Mouse (Mus musculus): Measurements from ENCODE around the gene Arhgap15. TPM values are rescaled to one million over a fixed set of nuclear protein-coding genes. Genes with fewer than 3 reads are reported as not detected.

Gene Arhgap15
- polyA plus RNA-seq, 2 experiments: 2.5 to 5.6 TPM

DNA sequence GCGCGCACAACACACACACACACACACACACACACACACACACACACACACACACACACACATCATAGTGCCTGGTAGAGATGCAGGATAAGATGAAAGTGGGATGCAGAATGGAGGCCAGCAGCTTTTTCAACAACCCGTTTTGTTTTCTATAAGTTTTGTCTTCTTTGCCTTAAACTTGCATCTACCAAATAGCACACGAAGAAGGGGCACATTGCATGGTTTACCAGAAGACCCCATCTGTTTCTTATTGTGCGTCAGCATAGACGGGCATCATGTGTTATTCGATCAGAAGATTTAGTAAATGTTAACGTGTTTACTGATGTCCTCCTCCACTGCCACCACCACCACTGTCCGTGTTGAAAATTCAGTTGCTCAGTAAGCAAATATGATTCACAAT is 311.7 kb downstream of the Arhgap15 start:
- WGBS (ENCODE audit: insufficient replicate concordance): 78% methylated on average over 9 of the region's 9 CpGs
- H3K9me3 ChIP-seq (ENCODE audit: control insufficient read depth, low read length): no peaks in the 10 kb centered on the region
- ATAC-seq (ENCODE audit: insufficient read depth): no peak

DNA sequence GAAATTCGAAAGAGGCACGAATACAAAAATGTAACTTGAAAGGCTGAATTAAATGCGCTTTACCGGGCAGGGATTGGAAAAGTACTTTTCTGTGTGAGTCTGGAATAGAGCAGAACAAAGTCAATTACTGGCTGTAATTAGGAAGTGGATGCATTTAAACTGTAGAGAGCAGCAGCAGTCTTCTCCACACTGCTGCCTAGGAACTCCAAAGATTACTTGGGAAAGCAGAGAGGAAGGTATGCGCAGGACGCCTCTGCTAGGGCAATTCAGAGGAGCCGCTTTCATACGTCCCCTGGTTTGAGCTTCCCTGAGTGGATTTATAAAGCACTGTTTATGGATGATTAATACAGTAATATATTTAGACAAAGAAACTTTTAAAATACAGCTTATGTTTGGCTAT is 312.1 kb downstream of the Arhgap15 start:
- H3K4me2 ChIP-seq (ENCODE audit: low read depth): no peak overlapping the region
- no peak for TF ChIP-seq EP300 (IDR thresholded peaks at IDR 0.05; ENCODE audit: low read depth)
- WGBS (ENCODE audit: insufficient replicate concordance): 81% methylated on average over 8 of the region's 8 CpGs
- H3K27ac ChIP-seq: no peak overlapping the region
- H3K4me1 ChIP-seq (replicated peaks; ENCODE audit: control insufficient read depth in 2 of 2, insufficient read depth in 2 of 2, low read length in 1 of 2): no peaks in the 10 kb centered on the region
- DNase-seq (ENCODE audit: low read depth in 3 of 3, low spot score in 3 of 3) (no peak), ATAC-seq (ENCODE audit: insufficient read depth) (no peak)
- H3K9me3 ChIP-seq (ENCODE audit: control insufficient read depth, low read length): no peaks in the 10 kb centered on the region
- H3K4me3 ChIP-seq (ENCODE audit: insufficient read depth in 1 of 2, low read depth in 2 of 2, low read length in 2 of 2): no peak overlapping the region
- H3K36me3 ChIP-seq (replicated peaks; ENCODE audit: control insufficient read depth, insufficient read depth, low read depth): no peaks in the 10 kb centered on the region
- H3K27me3 ChIP-seq (ENCODE audit: control insufficient read depth, insufficient read depth, low read length): no peaks in the 10 kb centered on the region
- no peak overlapping the region for H3K9ac ChIP-seq (replicated peaks)

More for the DNA sequence above, 311.7 kb downstream of the Arhgap15 start:
- Histone ChIP-seq H3K4me3 (ENCODE audit: insufficient read depth in 1 of 2, low read depth in 2 of 2, low read length in 2 of 2) (no peak overlapping the region), H3K27me3 (ENCODE audit: control insufficient read depth, insufficient read depth, low read length) (no peaks in the 10 kb centered on the region), H3K36me3 (replicated peaks; ENCODE audit: control insufficient read depth, insufficient read depth, low read depth) (no peaks in the 10 kb centered on the region), H3K9ac (replicated peaks) (no peak overlapping the region), H3K27ac (no peak overlapping the region), H3K4me2 (ENCODE audit: low read depth) (no peak overlapping the region), H3K4me1 (replicated peaks; ENCODE audit: control insufficient read depth in 2 of 2, insufficient read depth in 2 of 2, low read length in 1 of 2) (no peaks in the 10 kb centered on the region)
- TF ChIP-seq CTCF (IDR thresholded peaks at IDR 0.05; ENCODE audit: low read depth) (no peak), EP300 (IDR thresholded peaks at IDR 0.05; ENCODE audit: low read depth) (no peak)
- no peak for DNase-seq (ENCODE audit: low read depth in 3 of 3, low spot score in 3 of 3)

DNA sequence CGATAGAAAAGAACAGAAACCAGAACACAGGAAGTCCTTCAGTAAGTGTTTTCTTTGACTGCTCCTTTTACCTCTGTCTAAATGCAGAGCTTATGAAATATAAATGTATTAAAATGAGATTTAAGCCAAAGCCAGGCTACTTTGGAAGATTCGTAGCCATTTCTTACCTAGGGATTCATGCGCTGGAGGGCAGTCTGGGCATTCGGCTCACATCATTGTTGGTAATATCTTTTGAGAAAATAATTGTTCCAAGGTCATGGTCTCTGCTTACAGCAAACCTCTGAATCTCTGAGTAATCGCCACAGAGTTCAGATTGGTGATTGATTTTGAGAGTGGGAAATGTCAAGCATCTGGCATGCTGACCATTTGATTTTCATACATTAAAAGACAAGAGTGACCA is 316.4 kb downstream of the Arhgap15 start:
- H3K9ac ChIP-seq (replicated peaks): no peak overlapping the region
- H3K4me1 ChIP-seq (replicated peaks; ENCODE audit: control insufficient read depth in 2 of 2, insufficient read depth in 2 of 2, low read length in 1 of 2): no peaks in the 10 kb centered on the region
- no peaks in the 10 kb centered on the region for H3K27me3 ChIP-seq (ENCODE audit: control insufficient read depth, insufficient read depth, low read length)
- no peak overlapping the region for H3K4me2 ChIP-seq (ENCODE audit: low read depth)
- no peaks in the 10 kb centered on the region for H3K36me3 ChIP-seq (replicated peaks; ENCODE audit: control insufficient read depth, insufficient read depth, low read depth)
- TF ChIP-seq EP300 (IDR thresholded peaks at IDR 0.05; ENCODE audit: low read depth) (no peak), CTCF (IDR thresholded peaks at IDR 0.05; ENCODE audit: low read depth) (no peak)
- H3K27ac ChIP-seq: no peak overlapping the region
- DNase-seq (ENCODE audit: low read depth in 3 of 3, low spot score in 3 of 3) (no peak), ATAC-seq (ENCODE audit: insufficient read depth) (no peak)
- no peaks in the 10 kb centered on the region for H3K9me3 ChIP-seq (ENCODE audit: control insufficient read depth, low read length)
- 61% methylated on average over 5 of the region's 5 CpGs for WGBS (ENCODE audit: insufficient replicate concordance)
- H3K4me3 ChIP-seq (ENCODE audit: insufficient read depth in 1 of 2, low read depth in 2 of 2, low read length in 2 of 2): no peak overlapping the region

DNA sequence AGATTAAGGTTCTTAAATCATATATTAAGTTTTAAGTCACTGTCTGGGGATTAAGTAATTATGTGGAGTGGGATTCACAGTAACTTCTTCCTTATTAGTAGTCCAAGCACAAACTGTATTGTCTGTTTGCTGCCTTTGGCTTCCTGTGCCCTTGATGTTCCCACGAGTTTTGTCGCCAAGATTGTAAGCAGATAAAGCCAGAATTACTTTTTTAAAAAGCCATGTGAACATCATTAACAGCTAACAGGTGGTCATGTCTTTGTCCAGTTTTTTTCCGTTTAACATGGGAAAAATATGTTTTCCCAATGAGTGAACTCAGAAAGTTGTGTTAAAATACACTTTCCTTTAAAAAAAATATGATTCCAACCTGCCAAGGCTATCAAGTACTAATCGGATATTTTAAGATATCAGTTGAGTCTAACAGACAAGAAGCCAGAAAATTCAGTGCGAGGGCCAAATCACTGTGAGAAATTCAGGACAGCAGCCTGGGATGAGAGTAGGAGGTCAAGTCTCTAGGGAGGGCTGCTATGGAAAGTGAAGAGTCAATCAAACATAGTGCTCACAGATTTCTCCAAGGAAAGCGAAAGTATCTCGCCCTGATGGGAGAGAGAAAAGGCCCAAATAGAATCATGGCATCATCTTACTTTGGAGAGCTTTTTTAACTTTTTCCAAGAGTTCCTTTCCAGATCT is 319.7 kb downstream of the Arhgap15 start:
- Histone ChIP-seq H3K9ac (replicated peaks) (no peak overlapping the region), H3K4me2 (ENCODE audit: low read depth) (no peak overlapping the region), H3K36me3 (replicated peaks; ENCODE audit: control insufficient read depth, insufficient read depth, low read depth) (no peaks in the 10 kb centered on the region), H3K4me1 (replicated peaks; ENCODE audit: control insufficient read depth in 2 of 2, insufficient read depth in 2 of 2, low read length in 1 of 2) (no peaks in the 10 kb centered on the region), H3K27ac (no peak overlapping the region), H3K9me3 (ENCODE audit: control insufficient read depth, low read length) (no peaks in the 10 kb centered on the region), H3K4me3 (ENCODE audit: insufficient read depth in 1 of 2, low read depth in 2 of 2, low read length in 2 of 2) (no peak overlapping the region), H3K27me3 (ENCODE audit: control insufficient read depth, insufficient read depth, low read length) (no peaks in the 10 kb centered on the region)
- ATAC-seq (ENCODE audit: insufficient read depth) (no peak), DNase-seq (ENCODE audit: low read depth in 3 of 3, low spot score in 3 of 3) (no peak)
- 66% methylated on average over 7 of the region's 7 CpGs for WGBS (ENCODE audit: insufficient replicate concordance)
- TF ChIP-seq EP300 (IDR thresholded peaks at IDR 0.05; ENCODE audit: low read depth) (no peak), CTCF (IDR thresholded peaks at IDR 0.05; ENCODE audit: low read depth) (no peak)

DNA sequence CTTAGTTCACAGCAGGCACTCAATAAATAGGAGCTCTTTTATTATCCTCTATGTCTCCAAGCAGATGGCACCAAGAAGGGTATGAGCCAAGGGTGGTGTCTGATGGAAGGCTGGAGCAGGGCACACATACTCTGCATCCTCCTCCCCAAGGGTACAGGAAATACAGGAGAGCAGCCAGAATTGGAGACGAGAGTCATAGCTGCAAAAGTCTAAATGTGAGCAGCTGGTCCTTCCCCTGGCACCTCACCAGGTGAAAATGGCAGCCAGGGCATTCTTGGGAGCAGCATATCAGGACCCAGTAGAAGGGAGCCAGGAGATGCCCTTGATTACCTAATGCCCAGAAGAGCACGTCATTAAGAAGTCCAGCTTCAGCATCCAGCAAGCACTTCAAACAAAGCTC is 320.3 kb downstream of the Arhgap15 start:
- H3K9me3 ChIP-seq (ENCODE audit: control insufficient read depth, low read length): no peaks in the 10 kb centered on the region
- 67% methylated on average over 2 of the region's 2 CpGs for WGBS (ENCODE audit: insufficient replicate concordance)
- no peak for ATAC-seq (ENCODE audit: insufficient read depth)

More for the DNA sequence above, 320.3 kb downstream of the Arhgap15 start:
- Histone ChIP-seq H3K4me1 (replicated peaks; ENCODE audit: control insufficient read depth in 2 of 2, insufficient read depth in 2 of 2, low read length in 1 of 2) (no peaks in the 10 kb centered on the region), H3K4me3 (ENCODE audit: insufficient read depth in 1 of 2, low read depth in 2 of 2, low read length in 2 of 2) (no peak overlapping the region), H3K27me3 (ENCODE audit: control insufficient read depth, insufficient read depth, low read length) (no peaks in the 10 kb centered on the region), H3K9ac (replicated peaks) (no peak overlapping the region), H3K36me3 (replicated peaks; ENCODE audit: control insufficient read depth, insufficient read depth, low read depth) (no peaks in the 10 kb centered on the region), H3K4me2 (ENCODE audit: low read depth) (no peak overlapping the region), H3K27ac (no peak overlapping the region)
- no peak for DNase-seq (ENCODE audit: low read depth in 3 of 3, low spot score in 3 of 3)
- TF ChIP-seq CTCF (IDR thresholded peaks at IDR 0.05; ENCODE audit: low read depth) (no peak), EP300 (IDR thresholded peaks at IDR 0.05; ENCODE audit: low read depth) (no peak)
